Mouse (Mus musculus) adrenal gland, postnatal 36 days (tissue): ENCODE measurements around the gene Kctd13. TPM values are rescaled to one million over a fixed set of nuclear protein-coding genes. Genes with fewer than 3 reads are reported as not detected.

ENCODE experiments used
- DNase-seq, 2 experiments: peaks; one replicate each; pipeline ENCODE4 v3.0.0; 2021; ENCODE audit warnings: mixed read lengths in 1 of 2
- total RNA-seq, 2 experiments: library from RNA; stranded (reverse); gene quantifications; 2 replicates each; pipeline ENCODE4 v1.2.3; 2021

Gene Kctd13
- total RNA-seq, 2 experiments from 2014 or later, result 23.7 to 31.9 TPM

- no peak for DNase-seq
Observed at GRCm38 (mm10) chr7:126941801-126942200, 13.1 kb downstream of the Kctd13 start.

GRCm38 (mm10) chr7:126946530-126946929 is 17.9 kb downstream of the Kctd13 start:
- DNase-seq, result peak in 1 of 2 experiments; percentile 55

- no peak for DNase-seq
Observed at GRCm38 (mm10) chr7:126948626-126949025, 19.9 kb downstream of the Kctd13 start.

- DNase-seq, result no peak
Observed at GRCm38 (mm10) chr7:126949403-126949792, 20.7 kb downstream of the Kctd13 start, which contains the start of gene Asphd1. Asphd1 (minus strand) TSS chr7:126949582.

- DNase-seq, result peak; percentile 95 to 96
Observed at GRCm38 (mm10) chr7:126949793-126950646, 21.3 kb downstream of the Kctd13 start, which contains the start of gene Sez6l2. Sez6l2 (plus strand) TSS chr7:126950563.

- no peak for DNase-seq
Observed at GRCm38 (mm10) chr7:126950647-126951615, 22.3 kb downstream of the Kctd13 start.

GRCm38 (mm10) chr7:126951741-126952140 is 23.1 kb downstream of the Kctd13 start:
- no peak for DNase-seq

GRCm38 (mm10) chr7:126952646-126953045 is 24.0 kb downstream of the Kctd13 start:
- no peak for DNase-seq

GRCm38 (mm10) chr7:126955125-126955524 is 26.4 kb downstream of the Kctd13 start:
- no peak for DNase-seq

GRCm38 (mm10) chr7:126959780-126960179 is 31.1 kb downstream of the Kctd13 start:
- DNase-seq, result no peak

- DNase-seq, result no peak
Observed at GRCm38 (mm10) chr7:126961095-126961494, 32.4 kb downstream of the Kctd13 start.

- no peak for DNase-seq
Observed at GRCm38 (mm10) chr7:126961965-126962364, 33.3 kb downstream of the Kctd13 start.

GRCm38 (mm10) chr7:126963548-126964286 is 35.0 kb downstream of the Kctd13 start:
- peak; percentile 50 to 73 for DNase-seq

- DNase-seq, result peak in 1 of 2 experiments; percentile 26
Observed at GRCm38 (mm10) chr7:126965568-126965967, 36.9 kb downstream of the Kctd13 start.

- DNase-seq, result peak; percentile 50 to 69
Observed at GRCm38 (mm10) chr7:126967361-126967760, 38.7 kb downstream of the Kctd13 start.

- peak; percentile 15 to 25 for DNase-seq
Observed at GRCm38 (mm10) chr7:126975493-126975892, 46.8 kb downstream of the Kctd13 start.

GRCm38 (mm10) chr7:126975893-126975949 is 47.0 kb downstream of the Kctd13 start, which contains the start of gene Cdipt:
Cdipt (plus strand) TSS chr7:126975914.
- DNase-seq, result no peak

- peak; percentile 96 to 98 for DNase-seq
Observed at GRCm38 (mm10) chr7:126975950-126976866, 47.5 kb downstream of the Kctd13 start, which contains the start of gene Cdiptos. Cdiptos (minus strand) TSS chr7:126976098.

GRCm38 (mm10) chr7:126976878-126977459 is 48.3 kb downstream of the Kctd13 start:
- DNase-seq, result peak in 1 of 2 experiments; percentile 13

- no peak for DNase-seq
Observed at GRCm38 (mm10) chr7:126978841-126979240, 50.2 kb downstream of the Kctd13 start.

- no peak for DNase-seq
Observed at GRCm38 (mm10) chr7:126981601-126982000, 52.9 kb downstream of the Kctd13 start.
